Mouse (Mus musculus): ENCODE results near the gene Ptpn14.

GRCm38 (mm10) chr1:189867497-189867896 is 139.4 kb downstream of the Ptpn14 start:
- TF ChIP-seq CTCF (IDR thresholded peaks at IDR 0.05; ENCODE audit: borderline replicate concordance, control insufficient read depth, extremely low read depth, insufficient read depth, low read length, poor library complexity) (no peak), POLR2A (IDR thresholded peaks at IDR 0.05; ENCODE audit: control insufficient read depth, extremely low read depth, insufficient read depth, low read length, poor library complexity) (no peak)

Data from thymus, adult 2 months (tissue).